Mouse (Mus musculus): ENCODE measurements at regions not wholly inside any gene's neighbourhood (a gene's known extent, or its start where the extent isn't known, plus 50 kb on each side); places are given as distances from the start of the nearest gene placed in this dataset.

DNA sequence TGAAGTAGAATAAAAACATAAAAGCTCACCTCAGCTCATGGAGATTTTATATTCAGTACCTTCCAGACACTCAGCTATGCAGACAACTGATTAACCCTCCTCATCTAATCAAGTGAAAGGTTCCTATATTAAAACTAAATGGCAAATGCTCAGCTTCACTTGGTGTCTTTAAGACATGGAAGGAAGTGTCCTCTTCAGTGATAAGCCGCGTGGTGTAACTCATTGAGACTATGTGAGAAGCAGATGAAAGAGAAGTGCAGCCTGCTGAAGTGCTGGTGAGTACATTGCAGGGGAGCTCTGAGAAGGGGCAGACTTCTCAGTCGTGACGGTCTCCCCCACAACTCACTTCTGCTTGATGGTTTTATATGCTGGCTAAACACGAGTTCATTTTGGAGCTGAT lies 86.6 kb upstream of the Lgalsl start:
- ATAC-seq (ENCODE audit: insufficient number of reproducible peaks, low FRiP score, low TSS enrichment), result no peak

DNA sequence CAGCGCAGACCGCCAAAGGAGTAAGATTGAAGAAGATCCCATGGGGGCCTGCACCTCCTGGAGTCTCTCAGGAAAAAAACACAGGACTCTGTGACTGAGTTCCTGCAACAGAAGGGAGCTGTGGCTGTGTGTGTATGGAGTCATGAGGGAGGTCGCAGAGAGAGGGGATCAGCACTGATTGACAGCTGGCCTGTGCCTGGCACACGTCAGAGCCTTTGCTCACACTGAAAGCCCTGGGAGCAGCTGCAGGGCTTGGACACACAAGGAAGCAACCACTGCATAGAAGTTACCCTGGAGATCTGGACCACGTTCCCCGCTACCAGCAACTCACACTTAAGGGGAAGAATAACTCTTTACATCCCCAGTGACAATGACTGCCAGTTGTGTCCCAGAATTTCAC lies 92.3 kb upstream of the Lgalsl start:
- ATAC-seq (ENCODE audit: insufficient number of reproducible peaks, low FRiP score, low TSS enrichment), result no peak

DNA sequence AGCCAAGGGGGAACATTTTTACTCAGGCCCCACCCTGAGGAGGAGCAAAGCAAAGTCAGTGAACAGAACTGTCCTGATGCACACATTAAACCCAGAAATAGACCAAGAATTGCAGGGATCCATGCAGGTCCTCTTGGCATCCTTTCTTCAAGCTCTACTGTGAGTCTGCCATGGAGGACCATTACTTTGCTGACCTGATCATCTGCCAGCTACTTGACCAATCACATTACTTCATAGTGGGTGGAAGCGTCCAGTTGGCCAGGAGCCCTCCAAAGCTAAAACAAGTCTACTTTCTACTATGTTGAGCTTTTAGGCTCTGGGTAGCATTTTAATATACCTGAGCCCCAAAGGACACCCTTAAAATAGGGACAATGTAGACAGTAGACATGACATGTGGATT lies 98.6 kb upstream of the Lgalsl start:
- ATAC-seq (ENCODE audit: insufficient number of reproducible peaks, low FRiP score, low TSS enrichment), result no peak

DNA sequence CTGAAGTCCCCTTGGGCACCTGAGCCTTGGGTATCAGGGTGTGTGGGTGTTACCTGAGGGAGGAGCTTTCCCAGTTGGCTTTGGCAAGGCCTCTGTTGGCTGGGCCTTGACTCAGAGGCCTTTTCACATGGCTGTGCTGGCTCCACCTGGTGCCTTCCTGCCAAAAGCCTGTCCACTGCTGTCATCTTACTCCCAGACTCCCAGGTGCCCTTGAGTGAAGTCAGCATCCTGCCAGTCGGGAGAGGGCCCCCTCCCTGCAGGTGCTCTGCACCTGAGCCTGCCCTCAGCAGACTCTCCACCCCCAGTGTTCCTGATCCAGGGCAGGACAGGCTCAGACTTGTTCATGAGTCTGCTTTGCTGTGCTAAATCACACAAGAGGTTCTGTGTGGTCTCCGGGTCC lies 99.2 kb upstream of the Lgalsl start:
- no peak for ATAC-seq (ENCODE audit: insufficient number of reproducible peaks, low FRiP score, low TSS enrichment)

DNA sequence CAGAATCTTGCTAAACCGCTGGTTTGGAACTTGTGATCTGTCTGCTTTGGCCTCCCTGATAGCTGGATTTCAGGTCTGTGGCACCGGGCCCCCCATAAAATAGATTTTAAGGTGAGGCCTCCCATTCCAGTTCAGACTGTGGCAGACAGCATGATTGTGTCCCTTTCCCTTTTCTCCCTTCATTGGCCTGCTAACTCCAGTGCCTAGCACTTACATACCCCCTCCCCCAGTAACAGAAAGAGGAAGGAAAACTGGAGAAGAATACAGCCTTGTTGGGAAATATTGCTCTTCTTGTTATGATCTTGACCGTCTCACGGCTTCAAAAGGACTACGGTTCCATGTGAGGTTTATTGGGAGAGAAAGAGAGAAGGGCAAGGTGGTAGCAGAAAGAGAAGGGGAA lies 99.7 kb upstream of the Lgalsl start:
- ATAC-seq (ENCODE audit: insufficient number of reproducible peaks, low FRiP score, low TSS enrichment), result no peak

DNA sequence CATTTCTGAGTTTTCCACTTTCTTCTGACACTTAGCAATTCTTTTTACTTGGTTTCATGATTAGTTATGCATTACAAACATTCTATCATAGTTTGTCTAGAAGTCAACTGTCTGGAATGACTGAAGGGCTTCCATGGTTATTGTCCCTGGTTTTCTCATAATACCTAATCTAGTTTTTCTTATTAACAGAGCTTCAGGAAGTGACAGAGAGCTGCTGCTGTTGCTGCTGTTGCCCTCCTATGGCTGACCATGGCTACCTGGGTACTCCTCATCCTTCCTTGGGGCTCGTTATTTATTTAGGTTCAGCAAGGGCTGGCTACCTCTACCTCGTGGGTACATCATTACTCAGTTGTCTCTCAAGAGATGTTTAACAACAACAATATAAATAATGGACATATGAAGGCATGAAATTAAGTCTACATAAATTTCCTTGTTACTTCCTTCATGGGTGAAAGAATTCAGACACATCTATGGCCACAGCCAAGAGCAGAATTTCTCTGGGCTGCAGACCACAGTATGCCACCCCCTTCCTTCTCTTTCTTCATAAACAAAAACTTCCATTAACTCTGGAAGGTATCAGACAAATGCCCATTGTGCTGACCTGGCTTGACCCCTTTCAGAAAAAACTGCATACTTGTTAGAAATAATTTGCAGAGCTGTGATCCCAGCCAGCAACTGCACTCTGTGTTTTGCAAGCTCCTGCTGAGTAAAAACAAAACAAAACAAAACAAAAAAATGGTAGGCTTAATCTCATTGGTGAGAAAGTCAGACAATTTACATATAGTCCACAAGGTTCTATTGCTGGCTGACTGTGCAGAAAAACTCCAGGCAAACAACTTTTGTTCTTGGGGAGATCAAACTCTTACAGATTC lies 103.6 kb upstream of the Lgalsl start:
- ATAC-seq (ENCODE audit: insufficient number of reproducible peaks, low FRiP score, low TSS enrichment), result no peak

DNA sequence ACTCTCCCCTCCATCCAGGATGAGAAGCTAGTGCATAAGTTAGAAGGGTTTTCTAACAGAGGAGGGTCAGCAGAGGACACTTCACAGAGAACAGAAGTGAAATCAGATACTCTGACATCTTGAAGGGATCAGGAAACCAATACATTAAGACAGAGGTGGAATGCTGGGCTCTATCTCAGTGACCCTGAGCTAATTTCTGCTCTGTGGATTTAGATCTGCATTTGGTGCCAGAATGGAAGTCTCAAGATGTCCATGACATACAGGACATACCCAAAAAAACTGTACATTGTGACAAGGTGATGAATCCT lies 104.2 kb upstream of the Lgalsl start:
- no peak for ATAC-seq (ENCODE audit: insufficient number of reproducible peaks, low FRiP score, low TSS enrichment)

DNA sequence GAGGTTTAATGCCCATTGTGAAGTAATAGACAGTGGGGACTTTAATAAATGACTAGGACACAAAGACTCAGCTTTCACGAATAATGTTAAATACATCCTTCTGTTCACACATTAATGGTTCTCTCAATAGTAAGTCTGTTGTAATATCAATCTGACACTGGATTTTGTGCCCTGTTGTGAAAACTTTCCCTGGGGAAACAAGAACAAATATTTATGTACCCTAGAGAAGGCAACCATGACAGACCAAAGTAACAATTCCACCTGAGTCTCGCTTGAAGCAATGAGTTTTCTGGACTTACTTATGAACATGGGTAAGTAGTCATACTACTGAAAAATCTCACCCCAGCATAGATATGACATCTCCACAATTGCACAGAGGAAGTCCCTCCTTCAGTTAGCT lies 105.1 kb upstream of the Lgalsl start:
- ATAC-seq (ENCODE audit: insufficient number of reproducible peaks, low FRiP score, low TSS enrichment), result no peak

DNA sequence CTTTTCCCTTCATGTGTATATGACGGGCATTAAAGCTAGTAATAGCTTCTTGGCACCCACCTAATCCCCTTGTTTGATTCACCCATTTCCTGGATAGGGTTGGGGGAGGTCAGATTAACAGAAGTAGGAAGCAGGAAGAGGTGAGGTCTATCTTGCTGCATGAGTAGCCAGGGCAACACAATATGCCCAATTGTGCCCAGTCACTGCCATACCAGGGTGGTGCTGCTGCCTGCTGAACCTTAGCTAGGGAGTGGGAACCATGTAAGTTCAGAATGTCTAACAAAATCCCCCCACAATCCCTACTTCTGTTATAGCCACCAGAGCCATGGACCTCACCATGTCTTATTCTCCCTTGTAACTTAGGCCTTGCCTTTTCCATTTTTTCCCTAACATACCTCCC lies 106.1 kb upstream of the Lgalsl start:
- no peak for ATAC-seq (ENCODE audit: insufficient number of reproducible peaks, low FRiP score, low TSS enrichment)

DNA sequence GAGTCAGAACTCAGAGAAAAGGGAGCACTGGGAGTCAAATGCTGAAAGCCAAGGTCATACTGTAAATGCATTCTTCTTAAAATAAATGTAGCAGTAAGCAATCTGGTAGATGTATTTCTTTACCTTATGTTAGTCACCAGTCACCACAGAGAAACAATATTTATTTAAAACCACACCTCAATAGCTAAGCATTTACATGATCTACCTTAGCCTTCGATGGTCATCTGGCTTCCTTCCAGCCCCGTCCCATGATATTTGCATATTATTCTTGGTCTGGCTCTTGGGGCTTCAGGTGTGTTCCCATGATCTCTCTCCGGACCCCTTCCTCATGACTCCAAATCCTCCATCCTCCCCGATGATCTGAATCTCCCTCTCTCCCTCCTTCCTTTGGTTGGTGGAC lies 107.1 kb upstream of the Lgalsl start:
- ATAC-seq (ENCODE audit: insufficient number of reproducible peaks, low FRiP score, low TSS enrichment), result no peak

DNA sequence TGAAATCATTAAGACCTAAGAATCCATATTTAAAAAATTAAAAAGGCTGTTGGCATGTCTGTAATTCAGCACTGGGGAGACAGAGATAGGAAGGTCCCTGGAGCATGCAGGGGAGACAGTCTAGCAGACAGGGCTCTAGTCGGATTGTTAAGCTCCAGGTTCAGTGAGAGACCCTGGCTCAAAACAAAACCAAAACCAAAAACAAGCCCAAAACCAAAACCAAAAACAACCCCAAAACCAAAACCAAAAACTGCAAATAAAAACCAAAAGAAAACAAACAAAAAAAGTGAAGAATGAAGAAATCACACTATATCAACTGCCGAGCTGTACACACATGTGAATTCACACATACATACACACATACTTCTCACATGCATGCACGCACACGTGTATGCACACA lies 108.8 kb upstream of the Lgalsl start:
- no peak for ATAC-seq (ENCODE audit: insufficient number of reproducible peaks, low FRiP score, low TSS enrichment)

DNA sequence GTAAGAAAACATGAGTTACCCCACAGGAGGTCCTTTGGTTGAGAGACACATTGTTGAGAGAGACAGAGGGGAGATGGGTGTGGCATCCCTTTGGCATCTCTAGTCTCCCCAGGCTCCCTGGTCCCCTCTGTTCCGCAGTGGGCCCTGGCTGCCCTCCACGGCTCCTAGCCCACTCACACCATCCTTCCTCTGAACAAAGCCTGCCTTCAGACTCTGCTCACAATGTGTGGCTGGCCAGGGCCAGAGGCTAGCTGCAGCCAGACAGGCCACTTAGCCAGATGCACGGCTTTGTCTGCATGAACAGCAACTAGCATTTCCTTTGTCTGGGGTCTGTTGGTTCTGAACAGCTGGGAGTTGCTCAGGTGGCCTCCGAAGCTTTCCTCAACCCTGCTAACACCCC lies 110.7 kb upstream of the Lgalsl start:
- ATAC-seq (ENCODE audit: insufficient number of reproducible peaks, low FRiP score, low TSS enrichment), result no peak

DNA sequence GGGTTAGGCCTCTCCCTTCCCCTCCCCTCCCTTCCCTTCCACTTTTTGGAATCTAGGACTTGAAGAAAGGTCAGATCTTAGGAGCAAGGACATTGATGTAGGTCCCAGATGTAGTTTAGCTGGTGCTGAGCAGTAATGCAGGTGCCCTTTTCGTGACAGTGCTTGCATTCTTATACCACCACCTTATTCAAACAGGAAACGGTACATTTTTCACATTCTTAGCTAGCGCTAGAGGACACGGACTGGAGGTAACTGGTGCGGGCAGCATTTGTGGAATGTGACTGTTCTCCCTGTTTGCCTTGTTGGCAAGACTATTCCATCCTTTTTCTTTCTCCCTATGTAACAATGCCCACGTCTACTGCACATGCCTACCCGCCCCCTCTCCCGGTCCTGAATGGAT lies 124.7 kb upstream of the Lgalsl start:
- no peak for ATAC-seq (ENCODE audit: insufficient number of reproducible peaks, low FRiP score, low TSS enrichment)

DNA sequence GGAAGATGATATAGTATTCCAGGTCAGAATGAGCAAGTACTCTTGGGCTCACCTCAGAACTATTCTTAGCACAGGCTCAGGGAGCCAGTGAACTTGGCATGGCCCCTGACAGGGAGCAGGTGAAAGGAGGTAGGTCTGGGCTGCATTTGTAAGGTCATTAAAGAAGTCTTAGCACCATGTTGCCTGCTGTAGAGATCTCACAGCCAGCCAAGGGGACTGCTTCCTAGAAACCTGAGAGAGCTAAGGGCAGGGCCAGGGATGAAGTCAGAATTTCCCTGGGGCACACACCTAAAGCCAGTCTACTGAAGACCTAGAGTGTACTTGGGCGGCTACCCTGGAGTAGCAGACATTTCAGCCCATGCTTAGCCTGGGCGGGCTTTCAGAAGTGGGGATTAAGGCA lies 126.9 kb upstream of the Lgalsl start:
- ATAC-seq (ENCODE audit: insufficient number of reproducible peaks, low FRiP score, low TSS enrichment), result no peak

DNA sequence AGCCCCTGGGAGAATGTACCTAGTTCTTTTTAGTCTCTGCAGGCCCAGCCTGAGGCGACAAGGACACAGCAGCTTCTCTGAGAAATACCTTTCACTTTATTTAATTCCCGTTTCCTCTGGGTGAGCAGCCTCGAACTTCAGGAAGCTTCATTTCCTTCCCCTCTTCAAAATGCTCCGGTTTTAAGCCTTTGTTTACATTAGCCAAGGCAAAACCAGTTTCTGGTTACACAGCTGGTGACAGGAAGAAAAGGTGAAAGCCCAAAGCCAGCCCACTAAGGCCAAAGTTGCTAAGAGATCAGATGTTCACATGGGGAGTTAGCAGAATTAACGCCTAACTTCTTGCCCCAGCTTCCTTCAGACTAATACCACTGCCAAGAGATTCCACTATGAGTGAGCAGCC lies 127.4 kb upstream of the Lgalsl start:
- ATAC-seq (ENCODE audit: insufficient number of reproducible peaks, low FRiP score, low TSS enrichment), result no peak

DNA sequence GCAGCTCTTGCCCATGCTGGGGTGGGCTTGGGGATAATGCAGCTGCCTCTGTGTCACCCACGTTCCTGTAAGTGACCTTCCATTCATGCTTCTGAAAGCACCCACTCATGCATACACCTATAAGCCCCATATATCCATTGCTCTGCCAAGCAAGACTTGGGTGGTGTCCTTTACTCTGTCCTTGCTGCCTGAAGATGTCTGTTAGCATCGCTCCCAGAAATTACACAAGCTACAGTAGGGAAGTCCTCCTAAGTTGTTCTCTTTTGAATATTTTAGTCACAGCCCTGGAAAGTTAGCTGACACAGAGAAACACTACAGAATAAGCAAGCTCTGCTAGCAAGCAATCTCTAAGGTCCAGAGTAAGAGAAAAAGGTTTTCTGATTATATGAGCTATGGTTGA lies 129.2 kb upstream of the Lgalsl start:
- no peak for ATAC-seq (ENCODE audit: insufficient number of reproducible peaks, low FRiP score, low TSS enrichment)

DNA sequence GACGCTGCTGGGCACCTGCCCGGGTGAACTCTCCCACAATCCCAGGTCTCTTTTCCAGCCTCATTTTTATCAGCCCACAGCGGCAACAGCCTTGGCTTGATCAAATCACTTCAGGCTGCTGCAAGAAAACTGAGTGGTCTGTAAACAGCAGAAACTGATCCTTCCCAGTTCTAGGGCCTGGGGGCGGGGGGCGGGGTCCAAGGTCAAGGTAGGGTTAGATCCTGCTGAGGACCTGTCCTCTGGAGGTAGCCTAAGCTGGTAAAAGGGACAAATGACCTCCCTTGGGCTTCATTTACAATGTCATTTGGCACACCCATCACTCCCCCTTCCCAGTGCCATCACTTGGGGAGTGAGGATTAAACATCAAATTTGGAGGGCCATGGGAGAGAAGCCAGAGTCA lies 129.9 kb upstream of the Lgalsl start:
- ATAC-seq (ENCODE audit: insufficient number of reproducible peaks, low FRiP score, low TSS enrichment), result no peak

DNA sequence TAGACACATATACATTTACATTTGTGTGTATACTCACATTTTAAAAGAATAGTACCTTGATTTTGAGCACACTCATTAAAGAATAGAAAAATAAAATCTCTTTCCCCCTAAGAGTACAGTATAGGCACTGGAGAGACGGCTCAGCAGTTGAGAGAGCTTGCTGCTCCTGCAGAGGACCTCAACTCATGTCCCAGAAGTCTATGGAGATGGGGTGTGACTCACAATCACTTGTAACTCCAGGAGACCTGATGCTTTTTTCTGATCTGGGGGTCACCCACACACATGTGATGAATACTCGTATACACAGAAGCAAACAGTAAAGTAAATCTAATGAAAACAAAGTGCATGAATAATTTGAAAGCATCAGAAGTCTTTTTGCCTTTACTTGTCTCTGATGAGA lies 129.5 kb upstream of the Peli1 start:
- no peak for ATAC-seq (ENCODE audit: insufficient number of reproducible peaks, low FRiP score, low TSS enrichment)

DNA sequence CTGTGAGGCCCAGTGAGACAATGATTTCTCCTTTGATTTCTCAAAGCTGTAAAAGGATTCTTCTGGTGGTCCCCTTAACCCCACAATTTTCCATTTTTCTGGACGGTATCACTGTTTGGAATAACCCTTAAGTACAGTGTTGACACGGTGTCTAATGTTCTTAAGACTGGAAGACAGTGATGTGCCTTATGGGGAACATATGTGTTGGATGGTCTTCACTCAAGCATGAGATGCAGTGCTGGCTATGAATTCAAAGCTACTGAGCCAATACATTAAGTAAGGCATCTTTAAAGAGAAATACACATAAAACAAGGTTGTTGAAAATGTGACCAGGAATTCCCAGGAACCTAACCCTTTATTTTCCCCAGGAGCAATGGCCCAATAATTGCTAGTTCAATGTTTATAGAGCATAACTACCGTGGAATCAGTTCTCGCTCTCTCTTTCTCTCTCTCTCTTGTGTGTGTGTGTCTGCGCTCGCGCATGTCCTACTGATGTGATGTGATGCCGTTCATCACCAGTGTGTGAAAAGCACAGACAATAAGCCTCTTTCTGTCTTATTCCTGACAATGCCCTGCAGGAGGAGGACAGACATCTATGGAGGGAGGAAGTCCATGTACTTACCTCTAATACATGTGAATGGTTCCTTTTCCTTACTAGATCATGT lies 125.4 kb upstream of the Peli1 start:
- ATAC-seq (ENCODE audit: insufficient number of reproducible peaks, low FRiP score, low TSS enrichment), result no peak

DNA sequence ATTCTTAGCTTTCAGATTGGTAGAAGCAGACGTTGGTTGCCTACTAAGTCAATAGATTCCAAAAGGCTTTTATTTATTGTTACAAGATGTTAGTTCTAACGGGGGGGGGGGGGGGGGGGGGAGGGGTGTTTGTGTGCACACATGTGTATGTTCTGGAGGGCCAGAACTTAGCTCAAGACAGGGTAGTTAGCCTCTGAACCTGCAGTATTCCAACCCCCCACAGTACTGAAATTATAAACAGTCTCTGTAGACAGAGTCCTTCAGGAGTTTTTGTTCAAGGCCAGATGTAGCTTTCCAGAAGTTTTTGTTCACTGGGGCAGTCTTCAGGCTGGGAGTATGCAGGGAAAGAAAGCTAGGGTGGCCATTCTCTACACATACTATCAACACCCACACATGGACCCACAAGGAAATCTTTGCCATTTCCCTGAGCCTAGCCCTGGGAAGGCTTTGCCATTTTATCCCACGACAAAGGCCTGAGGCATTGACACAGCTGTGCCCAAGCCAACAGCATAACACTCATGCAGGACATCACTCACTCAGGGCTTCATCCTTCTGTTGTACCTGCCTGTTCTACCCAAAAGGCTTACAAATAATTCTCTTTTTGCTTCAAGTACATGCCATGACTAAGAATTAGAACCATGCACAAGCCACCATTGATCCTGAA lies 123.6 kb upstream of the Peli1 start:
- no peak for ATAC-seq (ENCODE audit: insufficient number of reproducible peaks, low FRiP score, low TSS enrichment)

DNA sequence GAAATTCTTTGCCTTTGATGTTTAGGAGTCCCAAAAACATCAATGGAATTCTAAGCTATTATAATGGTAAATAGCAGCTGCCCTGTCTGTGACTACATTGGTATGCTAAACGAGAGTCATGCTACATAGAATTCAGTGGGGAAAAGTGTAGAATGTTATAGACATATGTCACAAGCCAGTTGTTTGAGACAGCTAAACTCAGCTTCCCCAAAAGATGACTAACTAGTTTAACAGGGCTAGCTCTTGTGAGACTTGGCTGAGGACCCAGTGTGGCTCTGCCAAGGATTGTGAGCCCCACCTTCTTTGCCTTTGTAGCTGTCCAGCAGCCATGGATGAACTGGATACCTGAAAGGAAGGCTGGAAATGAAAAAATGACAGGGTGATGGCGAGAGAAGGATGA lies 122.8 kb upstream of the Peli1 start:
- ATAC-seq (ENCODE audit: insufficient number of reproducible peaks, low FRiP score, low TSS enrichment), result no peak

DNA sequence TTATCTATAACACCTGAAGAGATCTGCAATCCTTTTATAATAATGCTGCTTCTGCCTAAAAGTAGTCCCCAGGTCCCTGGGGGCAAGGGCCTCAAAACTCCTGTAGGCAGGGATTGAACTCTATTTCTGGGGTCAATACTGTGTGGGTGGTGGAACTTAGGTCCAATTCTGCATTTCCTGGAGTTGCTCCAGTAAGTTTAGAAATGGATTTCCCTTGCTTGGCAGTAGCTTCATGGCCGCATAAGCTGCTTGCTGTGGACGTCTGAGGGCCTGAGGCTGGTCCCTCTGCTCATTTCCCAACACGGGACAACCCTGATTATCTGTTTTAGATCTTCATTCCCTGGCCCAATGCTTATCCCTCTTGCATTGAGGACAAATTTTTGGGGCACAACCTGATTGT lies 118.0 kb upstream of the Peli1 start:
- no peak for ATAC-seq (ENCODE audit: insufficient number of reproducible peaks, low FRiP score, low TSS enrichment)
